Mouse (Mus musculus): ENCODE measurements around the gene 9530003J23Rik. TPM values are rescaled to one million over a fixed set of nuclear protein-coding genes. Genes with fewer than 3 reads are reported as not detected.

9530003J23Rik gene
- polyA plus RNA-seq, 1 experiment from 2014 or later, result not detected

DNA sequence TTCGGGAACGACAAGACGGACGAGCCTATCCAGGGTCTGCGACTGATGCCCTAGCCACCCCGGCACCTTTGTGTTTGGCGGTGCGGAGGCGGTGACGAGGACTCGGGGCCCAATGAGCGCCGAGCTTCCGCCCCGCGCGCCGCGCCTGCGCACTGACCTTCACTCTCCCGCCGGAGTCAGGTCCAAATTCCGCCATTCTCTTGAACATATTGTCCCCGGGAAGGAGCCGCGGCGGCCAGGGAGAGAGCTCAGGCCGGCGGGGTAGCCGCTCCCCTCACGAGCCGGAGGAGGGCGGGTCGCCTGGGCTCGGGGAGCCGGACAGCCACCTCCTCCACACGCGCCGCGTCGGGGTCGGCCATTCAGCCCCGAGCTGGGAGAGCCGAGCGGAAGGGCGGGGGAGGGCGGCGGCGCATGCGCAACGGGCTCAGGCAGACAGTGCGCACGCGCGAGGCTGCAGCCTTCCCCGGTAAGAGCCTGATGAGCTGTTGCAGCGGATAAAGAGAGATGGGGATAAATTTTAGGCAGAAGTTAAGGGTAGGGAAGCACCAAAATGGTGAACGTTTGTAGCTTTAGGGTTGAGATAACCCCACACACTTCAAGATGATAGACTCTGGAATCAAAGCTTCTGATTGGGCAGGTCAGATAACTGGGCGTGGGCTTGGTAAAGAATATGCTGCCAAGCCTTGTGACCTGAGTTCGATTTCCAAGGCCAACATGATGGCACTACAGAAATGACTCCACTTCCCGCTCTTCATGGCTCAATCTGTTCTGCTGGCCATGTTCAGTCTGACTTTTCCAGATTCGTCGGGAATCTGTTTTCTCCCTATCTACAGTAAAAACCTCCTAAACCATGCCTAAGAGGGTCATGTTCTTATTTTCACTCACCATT is 14.2 kb downstream of the 9530003J23Rik start, which contains the start of gene Yeats4:
Gene Yeats4 (minus strand): TSS at position 406 of the 889 bp plus-strand sequence.
- peak within 1 kb of the TSS; percentile 84 to 91 for H3K4me3 ChIP-seq (ENCODE audit: control insufficient read depth in 1 of 2, insufficient read depth in 1 of 2, low read depth in 1 of 2, low read length in 2 of 2)
- H3K4me1 ChIP-seq (ENCODE audit: control insufficient read depth in 2 of 2, insufficient read depth in 2 of 2, low read length in 2 of 2), result peaks cover 0 to 17% of the 10 kb centered on the region in 2 experiments; a peak in 2 of 4 replicates
- ATAC-seq (ENCODE audit: insufficient number of reproducible peaks, insufficient read depth, low FRiP score, low read depth), result peak; percentile 94
- H3K27me3 ChIP-seq (ENCODE audit: control insufficient read depth, insufficient read depth, low read length), result no peaks in the 10 kb centered on the region
- H3K9me3 ChIP-seq (ENCODE audit: control insufficient read depth, low read length), result no peaks in the 10 kb centered on the region
- peaks cover 37% of the 10 kb centered on the region for H3K36me3 ChIP-seq (ENCODE audit: control insufficient read depth, insufficient read depth, low read length)
- peak within 1 kb of the TSS; percentile 94 for H3K9ac ChIP-seq (ENCODE audit: low read length)
- WGBS, result under 1% methylated on average over 62 of the region's 63 CpGs
- H3K4me2 ChIP-seq (ENCODE audit: low read length), result peak within 1 kb of the TSS; percentile 90
- peak within 1 kb of the TSS; percentile 98 to 99 for H3K27ac ChIP-seq (replicated peaks in 1 of 2; ENCODE audit: control insufficient read depth in 1 of 2, insufficient read depth in 1 of 2, low read depth in 2 of 2, low read length in 2 of 2)

GRCm38 (mm10) chr10:117223758-117224101 is 14.8 kb downstream of the 9530003J23Rik start:
- Histone ChIP-seq H3K4me1 (ENCODE audit: control insufficient read depth in 2 of 2, insufficient read depth in 2 of 2, low read length in 2 of 2) (peaks cover 0 to 17% of the 10 kb centered on the region in 2 experiments; a peak in 2 of 4 replicates), H3K4me3 (ENCODE audit: control insufficient read depth in 1 of 2, insufficient read depth in 1 of 2, low read depth in 1 of 2, low read length in 2 of 2) (peak overlapping the region; percentile 84 to 91), H3K27ac (replicated peaks in 1 of 2; ENCODE audit: control insufficient read depth in 1 of 2, insufficient read depth in 1 of 2, low read depth in 2 of 2, low read length in 2 of 2) (peak overlapping the region in 1 of 2 experiments; percentile 99; a peak in 1 of 4 replicates), H3K9me3 (ENCODE audit: control insufficient read depth, low read length) (no peaks in the 10 kb centered on the region), H3K27me3 (ENCODE audit: control insufficient read depth, insufficient read depth, low read length) (no peaks in the 10 kb centered on the region), H3K9ac (ENCODE audit: low read length) (peak overlapping the region; percentile 94), H3K36me3 (ENCODE audit: control insufficient read depth, insufficient read depth, low read length) (peaks cover 41% of the 10 kb centered on the region), H3K4me2 (ENCODE audit: low read length) (peak overlapping the region; percentile 90)
- no peak for ATAC-seq (ENCODE audit: insufficient number of reproducible peaks, insufficient read depth, low FRiP score, low read depth)
- 1% methylated on average over 9 of the region's 9 CpGs for WGBS

- Histone ChIP-seq H3K36me3 (ENCODE audit: control insufficient read depth, insufficient read depth, low read length) (peaks cover 50% of the 10 kb centered on the region), H3K27ac (replicated peaks in 1 of 2; ENCODE audit: control insufficient read depth in 1 of 2, insufficient read depth in 1 of 2, low read depth in 2 of 2, low read length in 2 of 2) (no peak overlapping the region), H3K4me3 (ENCODE audit: control insufficient read depth in 1 of 2, insufficient read depth in 1 of 2, low read depth in 1 of 2, low read length in 2 of 2) (no peak overlapping the region), H3K4me2 (ENCODE audit: low read length) (peak overlapping the region; percentile 90), H3K9me3 (ENCODE audit: control insufficient read depth, low read length) (no peaks in the 10 kb centered on the region), H3K9ac (ENCODE audit: low read length) (peak overlapping the region; percentile 46), H3K4me1 (ENCODE audit: control insufficient read depth in 2 of 2, insufficient read depth in 2 of 2, low read length in 2 of 2) (peaks cover 0 to 17% of the 10 kb centered on the region in 2 experiments; a peak in 2 of 4 replicates), H3K27me3 (ENCODE audit: control insufficient read depth, insufficient read depth, low read length) (no peaks in the 10 kb centered on the region)
- WGBS, result 73% methylated on average over 3 of the region's 3 CpGs
- no peak for ATAC-seq (ENCODE audit: insufficient number of reproducible peaks, insufficient read depth, low FRiP score, low read depth)
These were observed 15.7 kb downstream of the 9530003J23Rik start for GRCm38 (mm10) chr10:117222821-117223220.

- ATAC-seq (ENCODE audit: insufficient number of reproducible peaks, insufficient read depth, low FRiP score, low read depth), result no peak
- Histone ChIP-seq H3K27me3 (ENCODE audit: control insufficient read depth, insufficient read depth, low read length) (no peaks in the 10 kb centered on the region), H3K27ac (replicated peaks in 1 of 2; ENCODE audit: control insufficient read depth in 1 of 2, insufficient read depth in 1 of 2, low read depth in 2 of 2, low read length in 2 of 2) (no peak overlapping the region), H3K4me2 (ENCODE audit: low read length) (no peak overlapping the region), H3K4me1 (ENCODE audit: control insufficient read depth in 2 of 2, insufficient read depth in 2 of 2, low read length in 2 of 2) (peaks cover 0 to 7% of the 10 kb centered on the region in 2 experiments; a peak in 1 of 4 replicates), H3K4me3 (ENCODE audit: control insufficient read depth in 1 of 2, insufficient read depth in 1 of 2, low read depth in 1 of 2, low read length in 2 of 2) (no peak overlapping the region), H3K9ac (ENCODE audit: low read length) (no peak overlapping the region), H3K36me3 (ENCODE audit: control insufficient read depth, insufficient read depth, low read length) (peaks cover 93% of the 10 kb centered on the region), H3K9me3 (ENCODE audit: control insufficient read depth, low read length) (no peaks in the 10 kb centered on the region)
- WGBS, result 96% methylated on average over 8 of the region's 8 CpGs
These were observed 20.2 kb downstream of the 9530003J23Rik start for GRCm38 (mm10) chr10:117218351-117218750.

GRCm38 (mm10) chr10:117217246-117217840 is 21.2 kb downstream of the 9530003J23Rik start:
- no peaks in the 10 kb centered on the region for H3K27me3 ChIP-seq (ENCODE audit: control insufficient read depth, insufficient read depth, low read length)
- H3K4me1 ChIP-seq (ENCODE audit: control insufficient read depth in 2 of 2, insufficient read depth in 2 of 2, low read length in 2 of 2), result no peaks in the 10 kb centered on the region
- H3K27ac ChIP-seq (replicated peaks in 1 of 2; ENCODE audit: control insufficient read depth in 1 of 2, insufficient read depth in 1 of 2, low read depth in 2 of 2, low read length in 2 of 2), result no peak overlapping the region
- H3K4me2 ChIP-seq (ENCODE audit: low read length), result no peak overlapping the region
- H3K9me3 ChIP-seq (ENCODE audit: control insufficient read depth, low read length), result no peaks in the 10 kb centered on the region
- no peak overlapping the region for H3K4me3 ChIP-seq (ENCODE audit: control insufficient read depth in 1 of 2, insufficient read depth in 1 of 2, low read depth in 1 of 2, low read length in 2 of 2)
- H3K36me3 ChIP-seq (ENCODE audit: control insufficient read depth, insufficient read depth, low read length), result peaks cover 89% of the 10 kb centered on the region
- WGBS, result 79% methylated on average over 20 of the region's 20 CpGs
- no peak overlapping the region for H3K9ac ChIP-seq (ENCODE audit: low read length)
- no peak for ATAC-seq (ENCODE audit: insufficient number of reproducible peaks, insufficient read depth, low FRiP score, low read depth)

DNA sequence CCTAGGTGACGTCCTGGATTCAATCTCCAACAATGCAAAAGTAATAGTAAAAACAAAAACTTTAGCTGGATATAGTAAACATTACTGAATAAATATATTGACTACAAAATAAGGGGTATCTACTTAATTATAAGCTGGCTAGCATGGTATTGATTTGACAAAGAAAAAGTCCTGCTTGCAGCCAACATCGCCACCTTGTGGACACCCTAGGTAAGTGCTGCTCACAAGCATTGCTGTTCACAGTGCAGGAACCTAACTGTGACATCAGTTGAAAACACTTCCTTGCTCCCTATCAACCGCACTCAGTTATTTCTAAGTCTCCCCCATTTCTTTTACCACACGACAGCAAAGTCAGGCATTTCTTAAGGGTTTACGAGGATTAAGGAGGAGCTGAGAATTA is 21.7 kb downstream of the 9530003J23Rik start:
- 69% methylated on average over 5 of the region's 5 CpGs for WGBS
- H3K9me3 ChIP-seq (ENCODE audit: control insufficient read depth, low read length), result no peaks in the 10 kb centered on the region
- H3K36me3 ChIP-seq (ENCODE audit: control insufficient read depth, insufficient read depth, low read length), result peaks cover 84% of the 10 kb centered on the region
- no peak for ATAC-seq (ENCODE audit: insufficient number of reproducible peaks, insufficient read depth, low FRiP score, low read depth)
- H3K4me2 ChIP-seq (ENCODE audit: low read length), result no peak overlapping the region
- no peak overlapping the region for H3K4me3 ChIP-seq (ENCODE audit: control insufficient read depth in 1 of 2, insufficient read depth in 1 of 2, low read depth in 1 of 2, low read length in 2 of 2)
- H3K27ac ChIP-seq (replicated peaks in 1 of 2; ENCODE audit: control insufficient read depth in 1 of 2, insufficient read depth in 1 of 2, low read depth in 2 of 2, low read length in 2 of 2), result no peak overlapping the region
- no peak overlapping the region for H3K9ac ChIP-seq (ENCODE audit: low read length)
- H3K4me1 ChIP-seq (ENCODE audit: control insufficient read depth in 2 of 2, insufficient read depth in 2 of 2, low read length in 2 of 2), result no peaks in the 10 kb centered on the region
- H3K27me3 ChIP-seq (ENCODE audit: control insufficient read depth, insufficient read depth, low read length), result no peaks in the 10 kb centered on the region

- 94% methylated on average over 9 of the region's 9 CpGs for WGBS
- Histone ChIP-seq H3K4me2 (ENCODE audit: low read length) (no peak overlapping the region), H3K9ac (ENCODE audit: low read length) (no peak overlapping the region), H3K4me3 (ENCODE audit: control insufficient read depth in 1 of 2, insufficient read depth in 1 of 2, low read depth in 1 of 2, low read length in 2 of 2) (no peak overlapping the region), H3K27me3 (ENCODE audit: control insufficient read depth, insufficient read depth, low read length) (no peaks in the 10 kb centered on the region), H3K27ac (replicated peaks in 1 of 2; ENCODE audit: control insufficient read depth in 1 of 2, insufficient read depth in 1 of 2, low read depth in 2 of 2, low read length in 2 of 2) (no peak overlapping the region), H3K9me3 (ENCODE audit: control insufficient read depth, low read length) (no peaks in the 10 kb centered on the region), H3K36me3 (ENCODE audit: control insufficient read depth, insufficient read depth, low read length) (peaks cover 77% of the 10 kb centered on the region), H3K4me1 (ENCODE audit: control insufficient read depth in 2 of 2, insufficient read depth in 2 of 2, low read length in 2 of 2) (no peaks in the 10 kb centered on the region)
- ATAC-seq (ENCODE audit: insufficient number of reproducible peaks, insufficient read depth, low FRiP score, low read depth), result no peak
These were observed 22.4 kb downstream of the 9530003J23Rik start for GRCm38 (mm10) chr10:117216132-117216495.
